Mouse (Mus musculus): ENCODE results near the gene Elane.

- TF ChIP-seq CTCF (IDR thresholded peaks at IDR 0.05; ENCODE audit: low read depth, low read length) (no peak), POLR2A (IDR thresholded peaks at IDR 0.05; ENCODE audit: insufficient read depth, low read length) (no peak), EP300 (IDR thresholded peaks at IDR 0.05; ENCODE audit: insufficient read depth, low read depth, low read length) (no peak)
These were observed 50.4 kb downstream of the Elane start for GRCm38 (mm10) chr10:79936284-79936910.

All from ES-Bruce4 (cell line).